Mouse (Mus musculus) neutrophil, adult 83 days (primary cell): Measurements from ENCODE around the gene Trio. TPM values are rescaled to one million over a fixed set of nuclear protein-coding genes. Genes with fewer than 3 reads are reported as not detected.

ENCODE experiments used
- total RNA-seq, 2 experiments: library from RNA; stranded (reverse); gene quantifications; one replicate each; pipeline ENCODE4 v1.2.4; 2023

The Trio gene
- 10 to 100 TPM; 33.5 to 42.3 TPM for total RNA-seq

DNA sequence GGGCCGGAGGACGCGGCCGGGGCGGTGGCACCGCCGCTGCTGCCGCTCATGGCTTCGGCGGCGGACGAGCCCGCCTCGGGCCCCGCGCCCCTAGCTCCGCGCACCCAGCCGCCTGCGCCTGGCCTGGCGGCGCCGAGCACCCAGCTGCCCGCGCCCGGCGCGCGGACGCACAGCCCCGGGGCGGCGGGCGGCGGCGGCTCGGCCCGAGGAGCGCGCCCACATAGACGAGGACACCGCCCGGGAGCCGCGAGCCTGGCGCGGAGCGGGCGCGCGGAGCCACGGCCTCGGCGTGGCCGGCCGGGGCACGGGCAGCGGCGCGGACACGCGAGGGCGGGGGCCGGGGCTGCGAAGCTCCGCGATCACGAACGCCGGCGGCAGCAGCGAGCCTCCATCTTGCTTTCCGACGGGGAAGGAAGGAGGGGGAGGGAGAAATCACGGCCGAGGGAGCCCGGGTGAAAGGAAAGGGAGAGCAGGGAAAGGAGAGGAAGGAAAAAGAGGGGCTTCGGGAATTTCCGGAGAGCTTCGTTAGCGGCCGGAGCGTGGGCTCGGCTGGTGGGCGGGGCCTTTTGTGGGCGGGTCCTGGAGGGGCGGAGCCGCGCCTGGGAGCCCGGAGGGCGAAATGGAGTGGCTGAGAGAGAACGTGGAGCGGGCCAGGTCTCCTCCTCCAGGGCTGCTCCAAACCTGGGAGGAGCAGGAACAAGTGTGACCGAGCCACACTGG is at the start of gene Trio:
Trio (minus strand) TSS at position 402 of the 720 bp plus-strand sequence.

DNA sequence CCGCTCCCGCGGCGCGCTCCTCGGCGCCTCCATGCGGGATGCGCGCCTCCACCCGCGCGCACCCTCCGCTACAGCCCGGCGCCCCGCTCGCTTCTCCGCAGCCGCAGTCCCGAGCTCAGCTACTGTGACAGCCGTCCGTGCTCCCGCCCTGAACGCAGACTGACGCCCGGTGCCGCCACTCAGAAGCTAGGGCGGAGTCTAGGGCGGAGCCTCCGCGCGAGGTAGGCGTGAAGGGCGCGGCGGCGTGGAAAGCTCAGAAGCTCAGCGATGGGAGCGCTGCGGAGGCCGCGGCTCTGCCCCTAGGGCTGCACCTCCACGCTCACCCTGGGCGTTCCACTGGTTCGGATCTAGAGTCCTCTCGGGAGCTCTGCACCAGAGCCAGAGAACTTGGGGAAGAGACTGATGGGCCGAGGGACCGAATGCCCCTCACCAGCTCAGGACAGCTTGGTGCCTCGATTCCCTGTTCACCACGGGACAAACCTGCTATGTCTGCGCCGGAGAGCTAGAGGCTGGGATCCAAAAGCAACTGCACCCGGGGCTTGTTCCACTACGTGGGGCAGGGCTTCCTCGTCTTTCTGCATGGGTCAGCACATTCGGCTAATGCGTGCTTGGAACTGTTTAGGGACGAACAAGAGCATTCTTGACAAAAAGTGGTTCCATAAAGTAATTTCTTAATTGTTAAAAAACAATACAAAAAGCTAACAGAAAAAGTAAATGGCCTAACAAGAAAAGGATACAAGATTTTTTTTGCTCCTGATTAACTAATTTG is 344.0 kb downstream of the Trio start, which contains the start of gene Otulinl:
Otulinl (minus strand) TSS at position 161 of the 769 bp plus-strand sequence.

Other genes starting within 250 kb of the Trio start
- gene Dnah5, start 177.9 kb upstream of the Trio start, total RNA-seq: not detected